Mouse (Mus musculus) mammary gland, adult 2 months (tissue): ENCODE measurements around the gene Trim60. TPM values are rescaled to one million over a fixed set of nuclear protein-coding genes. Genes with fewer than 3 reads are reported as not detected.

Experiments used
- polyA plus RNA-seq: library from polyadenylated mRNA; depleted of rRNA; stranded (reverse); fragments of >200 nt; gene quantifications from 2 replicates; pipeline ENCODE4 v1.2.3, GENCODE M21; 2012; ENCODE audit warnings: low replicate concordance; rRNA removed

Trim60 gene
- polyA plus RNA-seq, result not detected in 2 replicates

DNA sequence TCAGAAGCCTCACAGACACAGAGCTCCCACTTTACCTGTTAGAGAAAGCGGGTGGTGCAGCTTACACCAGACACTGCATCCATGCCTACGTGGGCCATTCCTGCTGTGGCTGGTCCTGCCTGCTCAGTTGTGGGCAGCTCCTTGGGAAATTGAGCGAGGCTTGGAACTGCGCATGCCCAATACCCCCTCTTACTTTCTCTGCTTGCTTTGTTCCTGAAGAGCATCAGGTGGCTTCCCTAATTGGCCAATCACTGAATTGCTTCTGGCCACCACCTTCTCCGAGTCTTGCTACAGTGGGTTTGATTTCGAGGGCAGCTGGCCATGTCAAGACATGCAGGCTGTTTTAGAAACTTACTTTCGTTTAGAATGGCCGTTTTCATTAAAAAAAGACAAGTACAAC lies at the start of gene Trim60, which contains the start of gene Trim61:
Gene Trim60 (minus strand): TSS at position 162 of the 400 bp plus-strand sequence.
Gene Trim61 (minus strand): TSS at position 101 of the 400 bp plus-strand sequence.

DNA sequence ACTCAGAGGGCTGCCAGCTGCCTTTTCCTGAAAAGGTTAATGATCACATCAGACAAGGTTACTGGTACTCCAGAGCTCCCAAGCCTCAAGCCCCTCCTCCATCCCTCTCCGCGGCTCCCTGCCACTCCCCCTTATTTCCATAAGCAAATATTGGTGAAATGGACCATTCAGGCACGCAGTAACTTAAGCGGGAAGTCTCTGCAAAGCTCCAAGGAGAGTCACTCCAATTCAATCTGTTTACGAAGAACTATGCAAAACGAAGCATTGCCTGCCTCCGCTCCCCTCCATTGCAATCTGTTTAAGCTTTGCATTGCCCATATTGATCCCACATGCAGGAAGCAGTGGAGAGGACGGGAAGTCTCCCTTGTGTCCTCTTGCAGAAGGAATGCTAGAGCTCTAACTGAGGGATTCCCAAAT lies 18.7 kb upstream of the Trim60 start, which contains the start of gene Apela:
Gene Apela (minus strand): TSS at position 220 of the 417 bp plus-strand sequence.

DNA sequence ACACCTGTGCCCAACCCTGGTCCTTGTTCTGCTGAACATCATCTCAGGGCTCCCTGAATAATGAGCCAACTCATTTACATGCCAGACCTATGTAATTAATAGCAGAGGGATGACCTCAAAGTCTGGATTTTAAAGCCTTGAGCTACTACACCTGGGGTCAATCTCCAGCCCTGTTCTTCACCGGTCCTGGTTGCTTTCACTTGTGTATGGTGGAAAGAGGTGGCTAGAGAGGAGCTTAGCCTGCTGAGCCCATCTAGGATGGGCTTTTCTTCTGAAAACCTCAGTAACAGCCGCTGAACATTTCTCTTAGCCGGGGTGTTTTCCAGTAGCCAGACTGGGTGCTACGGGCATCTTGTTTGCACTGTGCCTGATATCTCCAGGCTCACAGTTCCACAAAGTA lies 30.7 kb downstream of the Trim60 start, which contains the start of gene Trim75:
Gene Trim75 (minus strand): TSS at position 101 of the 400 bp plus-strand sequence.

Other genes starting within 250 kb of the Trim60 start
- gene Klhl2, start 168.6 kb downstream of the Trim60 start, polyA plus RNA-seq, result 15.0 and 20.5 TPM in 2 replicates
- 81.5 and 103 TPM in 2 replicates for gene Tmem192, start 71.4 kb downstream of the Trim60 start, polyA plus RNA-seq
- gene Trim75, start 30.8 kb downstream of the Trim60 start, polyA plus RNA-seq, result not detected in 2 replicates
- not detected in 2 replicates for gene Trim61, start 61 bp downstream of the Trim60 start, polyA plus RNA-seq
- gene Apela, start 18.8 kb upstream of the Trim60 start, polyA plus RNA-seq, result 0.34 TPM in 1 of 2 replicates, not detected in the other
- not detected in 2 replicates for gene Gm10663, start 56.4 kb upstream of the Trim60 start, polyA plus RNA-seq
- gene BC030870, start 111.0 kb upstream of the Trim60 start, polyA plus RNA-seq, result 0.11 and 1.0 TPM in 2 replicates